Mouse (Mus musculus) brain, embryonic 14.5 days (tissue): ENCODE measurements around the gene Nfkbia. TPM values are rescaled to one million over a fixed set of nuclear protein-coding genes. Genes with fewer than 3 reads are reported as not detected.

Experiments
- DNase-seq: peaks from one replicate; pipeline ENCODE4 v3.0.0-alpha.2; 2011; ENCODE audit warnings: low read depth
- CTCF ChIP-seq: fragments of 200-500 bp; IDR thresholded peaks from 2 replicates; pipeline ENCODE4 v1.5.1; 2012; ENCODE audit warnings: inconsistent platforms, mild to moderate bottlenecking, moderate library complexity, borderline replicate concordance; ENCODE audit not compliant: insufficient read depth, insufficient read length; ENCODE audit errors: extremely low read depth
- POLR2A ChIP-seq: fragments of 200-500 bp; IDR thresholded peaks from 2 replicates; pipeline ENCODE4 v1.6.1; 2012; ENCODE audit warnings: mild to moderate bottlenecking, inconsistent platforms, borderline replicate concordance; ENCODE audit not compliant: poor library complexity, insufficient read depth, insufficient read length, severe bottlenecking; ENCODE audit errors: extremely low read depth
- polyA plus RNA-seq: library from polyadenylated mRNA; depleted of rRNA; stranded (reverse); fragments of >200 nt; gene quantifications from 2 replicates; pipeline ENCODE4 v1.2.3, GENCODE M21; 2012

Nfkbia gene
- polyA plus RNA-seq, 1 experiment = 41.0 TPM

- TF ChIP-seq POLR2A (no peak), CTCF (no peak)
- no peak for DNase-seq
These were observed 30.7 kb downstream of the Nfkbia start for GRCm38 (mm10) chr12:55461767-55462166.

- TF ChIP-seq POLR2A (no peak), CTCF (no peak)
- DNase-seq = no peak
These were observed 31.5 kb downstream of the Nfkbia start for GRCm38 (mm10) chr12:55460900-55461299.

- TF ChIP-seq CTCF = no peak
- TF ChIP-seq POLR2A = no peak
- no peak for DNase-seq
These were observed 32.7 kb downstream of the Nfkbia start for GRCm38 (mm10) chr12:55459739-55460138.

GRCm38 (mm10) chr12:55456893-55457292 is 35.6 kb downstream of the Nfkbia start:
- TF ChIP-seq POLR2A (no peak), CTCF (no peak)
- no peak for DNase-seq

GRCm38 (mm10) chr12:55456136-55456535 is 36.3 kb downstream of the Nfkbia start:
- TF ChIP-seq CTCF (no peak), POLR2A (no peak)
- no peak for DNase-seq

GRCm38 (mm10) chr12:55455206-55455605 is 37.2 kb downstream of the Nfkbia start:
- TF ChIP-seq POLR2A (no peak), CTCF (no peak)
- DNase-seq = peak; percentile 48

GRCm38 (mm10) chr12:55453924-55454323 is 38.5 kb downstream of the Nfkbia start:
- DNase-seq = no peak
- no peak for TF ChIP-seq CTCF
- no peak for TF ChIP-seq POLR2A

- TF ChIP-seq POLR2A = no peak
- no peak for TF ChIP-seq CTCF
- DNase-seq = no peak
These were observed 39.6 kb downstream of the Nfkbia start for GRCm38 (mm10) chr12:55452839-55453238.

GRCm38 (mm10) chr12:55450421-55450820 is 42.0 kb downstream of the Nfkbia start:
- DNase-seq = no peak
- TF ChIP-seq CTCF (no peak), POLR2A (no peak)

GRCm38 (mm10) chr12:55449048-55449447 is 43.4 kb downstream of the Nfkbia start:
- DNase-seq = no peak
- TF ChIP-seq POLR2A (no peak), CTCF (no peak)

- TF ChIP-seq POLR2A = no peak
- no peak for DNase-seq
These were observed 44.0 kb downstream of the Nfkbia start for GRCm38 (mm10) chr12:55448457-55448856.

GRCm38 (mm10) chr12:55447396-55447760 is 45.1 kb downstream of the Nfkbia start:
- DNase-seq = no peak
- TF ChIP-seq CTCF (no peak), POLR2A (no peak)

- peak; percentile 16; the same call in 1 of the 2 replicates for TF ChIP-seq POLR2A
- TF ChIP-seq CTCF = no peak
These were observed 45.6 kb downstream of the Nfkbia start for GRCm38 (mm10) chr12:55446746-55447395.

GRCm38 (mm10) chr12:55446366-55446745 is 46.1 kb downstream of the Nfkbia start:
- DNase-seq = no peak
- TF ChIP-seq POLR2A (no peak), CTCF (no peak)

More at GRCm38 (mm10) chr12:55446746-55447395, 45.6 kb downstream of the Nfkbia start:
- DNase-seq = peak; percentile 96
